Mouse (Mus musculus): ENCODE results near the gene Nrd1.

The Nrd1 gene

DNA sequence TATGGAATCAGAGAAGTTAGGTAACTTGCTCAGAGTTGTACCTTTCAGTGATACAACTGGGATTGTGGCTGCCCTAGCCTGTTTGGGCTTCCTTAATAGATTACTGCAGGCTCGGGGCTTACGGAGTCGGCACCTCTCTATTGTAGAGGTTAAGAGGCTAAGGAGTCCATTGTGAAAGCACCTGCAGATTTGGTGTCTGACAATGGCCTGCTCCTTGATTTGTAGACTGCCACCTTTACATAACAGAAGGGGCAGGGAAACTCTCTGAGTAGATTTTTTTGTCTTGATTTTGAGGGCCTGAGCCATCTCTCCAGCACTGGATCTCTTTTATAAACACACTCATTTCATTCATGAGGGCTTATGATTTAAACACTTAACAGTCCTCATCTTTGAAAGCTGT lies 26.1 kb downstream of the Nrd1 start:
- DNase-seq (ENCODE audit: low read depth) = no peak

DNA sequence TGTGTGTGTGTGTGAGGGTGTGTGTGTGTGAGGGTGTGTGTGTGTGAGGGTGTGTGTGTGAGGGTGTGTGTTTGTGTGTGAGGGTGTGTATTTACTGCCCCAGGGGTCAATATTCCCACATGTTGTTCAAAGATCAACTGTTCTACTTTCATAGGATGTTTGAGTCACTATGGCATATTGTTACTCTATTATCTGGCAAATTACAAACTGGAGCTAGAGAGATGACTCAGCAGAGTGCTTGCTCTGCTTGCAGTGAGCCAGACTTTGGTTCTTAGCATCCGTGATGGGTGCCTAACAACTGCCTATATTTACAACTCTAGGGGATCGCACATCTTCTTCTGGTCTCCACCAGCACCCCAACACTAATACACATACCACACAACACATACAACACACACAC lies 29.4 kb downstream of the Nrd1 start:
- no peak for DNase-seq (ENCODE audit: low read depth)

DNA sequence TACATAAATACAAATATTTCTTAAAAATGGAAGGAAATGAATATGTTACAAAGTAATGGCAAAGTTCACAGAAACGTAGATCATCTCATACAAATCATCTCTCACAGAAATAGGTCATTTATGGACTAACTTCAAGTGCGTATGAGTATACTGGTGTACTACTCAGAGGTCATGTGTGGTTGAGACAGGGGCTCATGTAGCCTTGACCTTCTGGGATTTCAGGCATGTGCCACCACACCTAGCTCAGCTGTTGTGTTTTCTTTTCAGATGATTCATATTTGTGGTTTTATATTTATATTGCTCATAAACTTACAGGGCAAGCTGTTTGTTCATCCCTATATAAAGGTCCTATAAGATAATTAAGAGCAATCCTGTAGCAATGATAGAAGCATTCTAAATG lies 29.8 kb downstream of the Nrd1 start:
- DNase-seq (ENCODE audit: low read depth) = no peak

GRCm38 (mm10) chr4:109036327-109036726 lies 35.9 kb downstream of the Nrd1 start:
- DNase-seq (ENCODE audit: low read depth) = no peak

GRCm38 (mm10) chr4:109042739-109043138 lies 42.3 kb downstream of the Nrd1 start:
- DNase-seq (ENCODE audit: low read depth) = no peak

GRCm38 (mm10) chr4:109043294-109043693 lies 42.8 kb downstream of the Nrd1 start:
- no peak for DNase-seq (ENCODE audit: low read depth)

DNA sequence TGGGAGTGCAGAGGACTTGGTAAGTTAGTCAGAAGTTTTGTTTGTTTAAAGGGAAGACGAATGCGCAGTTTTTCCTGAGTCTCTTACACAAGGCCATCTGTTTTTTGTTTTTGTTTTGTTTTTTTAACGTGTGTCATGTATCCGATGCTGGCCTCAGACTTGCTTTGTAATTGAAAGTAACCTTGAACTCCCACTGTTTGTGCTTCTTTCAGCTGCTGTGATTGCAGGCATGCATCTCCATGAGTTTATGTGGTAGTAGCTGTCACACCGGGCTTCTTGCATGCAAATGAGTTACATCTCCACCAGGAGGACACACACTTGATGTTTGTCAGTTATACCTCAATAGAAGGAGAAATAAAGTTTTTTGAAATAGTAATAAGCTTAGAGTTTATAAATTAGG lies 43.3 kb downstream of the Nrd1 start:
- no peak for DNase-seq (ENCODE audit: low read depth)

GRCm38 (mm10) chr4:109048258-109048657 lies 47.8 kb downstream of the Nrd1 start:
- DNase-seq (ENCODE audit: low read depth) = peak; percentile 51

GRCm38 (mm10) chr4:109052282-109052681 lies 51.8 kb downstream of the Nrd1 start:
- DNase-seq (ENCODE audit: low read depth) = no peak

DNA sequence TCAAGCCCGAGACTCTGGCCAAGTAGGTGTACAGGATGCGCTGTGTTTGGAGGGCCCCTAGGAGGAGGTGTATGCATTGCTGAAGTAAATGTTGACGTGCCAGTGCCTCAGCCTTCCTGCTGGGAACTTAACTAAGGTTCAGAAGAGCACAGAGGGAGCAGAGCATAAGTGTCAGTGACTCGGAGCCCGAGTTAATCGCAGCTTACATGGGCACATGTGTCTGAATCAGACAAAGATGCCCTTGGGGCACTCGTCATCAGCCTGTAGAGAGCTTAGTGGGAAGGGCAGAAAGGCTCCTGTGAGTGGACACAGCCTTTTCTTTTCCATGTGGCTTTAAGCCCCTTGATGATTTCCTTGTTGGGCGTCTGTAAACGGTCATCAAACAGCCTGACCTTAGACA lies 53.5 kb downstream of the Nrd1 start:
- DNase-seq (ENCODE audit: low read depth) = no peak

GRCm38 (mm10) chr4:109056351-109056750 lies 55.9 kb downstream of the Nrd1 start:
- no peak for DNase-seq (ENCODE audit: low read depth)

DNA sequence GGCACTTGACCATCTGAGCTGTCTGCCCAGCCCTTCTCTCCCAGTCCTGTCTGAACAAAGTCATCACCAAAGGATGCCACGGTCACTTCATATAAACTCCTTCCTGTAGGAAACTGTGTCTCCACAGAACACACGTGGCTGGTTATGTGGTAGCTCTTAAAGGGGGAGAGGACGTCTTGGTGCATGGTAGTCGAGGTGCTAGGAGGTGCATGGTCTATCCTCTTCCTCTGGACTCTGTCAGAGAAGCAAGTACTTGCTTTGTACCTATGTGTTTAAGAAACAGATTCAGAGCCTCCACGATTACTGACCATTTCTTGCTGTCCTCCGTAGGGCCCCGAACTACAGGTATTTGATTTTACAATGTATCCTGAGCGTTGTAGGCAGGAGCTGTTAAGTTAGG lies 57.2 kb downstream of the Nrd1 start:
- no peak for DNase-seq (ENCODE audit: low read depth)

GRCm38 (mm10) chr4:109059255-109059821 lies 58.9 kb downstream of the Nrd1 start:
- no peak for DNase-seq (ENCODE audit: low read depth)

GRCm38 (mm10) chr4:109064941-109065340 lies 64.5 kb downstream of the Nrd1 start:
- DNase-seq (ENCODE audit: low read depth) = no peak

DNA sequence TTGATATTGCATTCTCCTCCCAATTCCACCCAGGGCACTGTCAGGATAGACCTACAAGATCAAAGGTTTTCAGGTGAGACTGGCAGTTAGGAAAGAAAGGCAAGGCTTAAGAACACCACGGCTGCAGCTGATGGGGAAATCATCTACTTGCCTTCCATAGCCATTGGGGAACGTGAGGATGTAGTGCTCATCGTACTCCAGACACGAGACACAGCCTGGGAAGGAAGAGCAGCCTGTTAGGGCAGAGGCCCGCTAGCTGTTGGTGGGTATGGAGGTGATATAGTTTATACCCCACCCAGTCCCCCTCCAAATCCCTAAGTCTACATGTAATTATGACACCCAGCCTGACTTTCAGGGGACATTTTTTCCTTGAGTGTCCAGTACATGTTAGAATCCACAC lies 65.3 kb downstream of the Nrd1 start:
- no peak for DNase-seq (ENCODE audit: low read depth)

GRCm38 (mm10) chr4:109072891-109073290 lies 72.4 kb downstream of the Nrd1 start:
- DNase-seq (ENCODE audit: low read depth) = no peak

- no peak for DNase-seq (ENCODE audit: low read depth)
These were observed 72.8 kb downstream of the Nrd1 start for GRCm38 (mm10) chr4:109073296-109073695.

GRCm38 (mm10) chr4:109078941-109079340 lies 78.5 kb downstream of the Nrd1 start:
- DNase-seq (ENCODE audit: low read depth) = no peak

- no peak for DNase-seq (ENCODE audit: low read depth)
These were observed 79.2 kb downstream of the Nrd1 start for GRCm38 (mm10) chr4:109079676-109080075.

DNA sequence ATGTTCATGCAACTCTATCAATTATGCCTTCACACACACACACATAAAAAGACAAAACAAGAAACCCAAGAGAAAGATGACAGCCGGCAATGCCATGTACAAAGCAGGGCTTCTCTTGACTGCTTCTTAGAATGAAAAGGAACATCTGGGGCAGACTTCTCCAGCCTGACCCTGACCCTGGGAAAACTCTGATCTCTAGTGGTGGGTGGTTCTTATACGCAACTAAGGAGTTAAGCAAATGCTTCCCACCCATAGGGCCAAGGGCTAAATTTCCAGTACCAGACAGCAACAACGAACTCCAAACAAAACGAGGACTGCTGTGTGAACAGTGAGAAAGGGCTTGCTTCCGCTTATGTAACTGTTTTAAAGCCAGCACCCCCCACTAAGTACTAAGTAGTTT lies 79.7 kb downstream of the Nrd1 start:
- no peak for DNase-seq (ENCODE audit: low read depth)

GRCm38 (mm10) chr4:109089171-109089570 lies 88.7 kb downstream of the Nrd1 start:
- DNase-seq (ENCODE audit: low read depth) = no peak

GRCm38 (mm10) chr4:109089999-109090398 lies 89.5 kb downstream of the Nrd1 start:
- no peak for DNase-seq (ENCODE audit: low read depth)

- no peak for DNase-seq (ENCODE audit: low read depth)
These were observed 90.9 kb downstream of the Nrd1 start for GRCm38 (mm10) chr4:109091241-109091777.

DNA sequence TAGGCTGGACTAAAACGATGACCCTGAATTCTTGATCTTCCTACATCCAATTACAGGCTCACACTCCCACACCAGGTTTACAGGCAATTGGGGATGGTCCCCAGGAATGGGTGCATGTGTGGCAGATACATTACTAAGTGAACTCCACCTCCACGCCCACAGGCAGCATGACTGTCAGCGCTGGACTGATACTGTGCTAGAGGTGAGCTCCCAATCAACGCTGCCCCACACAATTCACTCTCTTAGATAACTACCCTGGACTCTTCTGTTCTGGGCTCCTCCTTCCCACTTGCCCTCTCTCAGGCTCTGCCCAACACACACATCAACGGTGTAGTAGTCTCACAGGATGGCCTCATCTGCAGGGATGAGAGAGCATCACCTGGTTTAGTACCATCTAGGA lies 91.9 kb downstream of the Nrd1 start:
- DNase-seq (ENCODE audit: low read depth) = no peak

DNA sequence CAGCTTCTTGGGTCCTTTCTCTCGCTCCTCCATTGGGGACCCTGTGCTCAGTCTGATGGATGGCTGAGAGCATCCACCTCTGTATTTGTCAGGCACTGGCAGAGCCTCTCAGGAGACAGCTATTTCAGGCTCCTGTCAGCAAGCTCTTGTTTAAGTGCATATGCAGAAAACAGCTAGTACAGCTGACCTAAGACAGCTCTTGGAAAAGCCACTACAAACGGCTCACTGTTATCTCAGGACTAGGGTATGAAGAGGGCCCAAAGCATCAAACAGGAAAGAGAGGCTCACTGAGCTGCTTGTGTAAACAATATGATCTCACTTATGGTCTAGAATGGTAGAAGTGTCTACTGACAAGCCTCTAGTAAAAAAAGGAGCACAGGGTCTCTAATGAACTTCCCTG lies 93.8 kb downstream of the Nrd1 start:
- DNase-seq (ENCODE audit: low read depth) = no peak
